Mouse (Mus musculus) forebrain, embryonic 11.5 days (tissue): Measurements from ENCODE around the gene Zfp275. TPM values are rescaled to one million over a fixed set of nuclear protein-coding genes. Genes with fewer than 3 reads are reported as not detected.
"Not testable (repeated sequence)": the region's sequence is repeated elsewhere in the genome, so short reads cannot be mapped to it uniquely, and the experiment has no call there.

Experiments used
- ATAC-seq: fragments of 200-750 bp; cut with Nextera tagmentation; replicated peaks from 2 replicates; pipeline ENCODE4 v1.8.0; 2017; ENCODE audit warnings: moderate TSS enrichment; ENCODE audit not compliant: low FRiP score
- DNase-seq: peaks from one replicate; pipeline ENCODE4 v3.0.0-alpha.2; 2017; ENCODE audit warnings: low spot score
- H3K27ac ChIP-seq: fragments of 300-500 bp; sonication (generic); 2 replicates; pipeline ENCODE4 v1.5.1; 2014; ENCODE audit warnings: low read depth, low read length
- H3K27me3 ChIP-seq: fragments of 300-500 bp; sonication (generic); 2 replicates; pipeline ENCODE4 v1.6.1; 2014; ENCODE audit warnings: mild to moderate bottlenecking, low read length, mixed read lengths; ENCODE audit not compliant: control insufficient read depth, insufficient read depth
- H3K36me3 ChIP-seq: fragments of 300-500 bp; sonication (generic); 2 replicates; pipeline ENCODE4 v1.6.1; 2014; ENCODE audit warnings: mild to moderate bottlenecking, low read length, moderate library complexity, mixed read lengths; ENCODE audit not compliant: control insufficient read depth, insufficient read depth
- H3K4me1 ChIP-seq: fragments of 300-500 bp; sonication (generic); replicated peaks from 2 replicates; pipeline ENCODE4 v1.6.1; 2014; ENCODE audit warnings: low read length, mixed read lengths; ENCODE audit not compliant: control insufficient read depth, insufficient read depth
- H3K4me2 ChIP-seq: fragments of 300-500 bp; sonication (generic); 2 replicates; pipeline ENCODE4 v1.6.1; 2014; ENCODE audit warnings: low read depth, mild to moderate bottlenecking, low read length, moderate library complexity, mixed read lengths; ENCODE audit not compliant: severe bottlenecking
- H3K4me3 ChIP-seq: fragments of 300-500 bp; sonication (generic); 2 replicates; pipeline ENCODE4 v1.5.1; 2014; ENCODE audit warnings: low read depth, low read length
- H3K9ac ChIP-seq: fragments of 300-500 bp; sonication (generic); 2 replicates; pipeline ENCODE4 v1.6.1; 2014; ENCODE audit warnings: low read length
- H3K9me3 ChIP-seq: fragments of 300-500 bp; sonication (generic); 2 replicates; pipeline ENCODE4 v1.6.1; 2016; ENCODE audit warnings: low read length, mixed read lengths; ENCODE audit not compliant: control insufficient read depth
- WGBS: fragments of 180-500 bp; shearing (Covaris S2); extraction: QIAGEN DNeasy Blood & Tissue Kit; methylation state at CpG from one replicate; pipeline ENCODE4 v1.1.7; 2014; 5-methylcytosine and 5-hydroxymethylcytosine counted together
- polyA plus RNA-seq: library from polyadenylated mRNA; unstranded; fragments of >200 nt; fragmentation: Nextera tagmentation; extraction: Ambion mirVana; gene quantifications from 2 replicates; pipeline ENCODE4 v1.2.1, GENCODE M21; 2014

Gene Zfp275
- polyA plus RNA-seq, 1 experiment from 2014 or later = 16.9 TPM

- H3K4me2 ChIP-seq = no peak overlapping the region
- no peaks in the 10 kb centered on the region for H3K4me1 ChIP-seq
- H3K36me3 ChIP-seq = no peaks in the 10 kb centered on the region
- no peak overlapping the region for H3K9ac ChIP-seq
- H3K4me3 ChIP-seq = no peak overlapping the region
- WGBS = 87% methylated on average over 4 of the region's 4 CpGs
- no peaks in the 10 kb centered on the region for H3K9me3 ChIP-seq
- H3K27me3 ChIP-seq = no peaks in the 10 kb centered on the region
- no peak for ATAC-seq
- no peak for DNase-seq
- no peak overlapping the region for H3K27ac ChIP-seq
Measured at GRCm38 (mm10) chrX:73391481-73391880, 49.1 kb downstream of the Zfp275 start.

GRCm38 (mm10) chrX:73396446-73396845, 54.0 kb downstream of the Zfp275 start:
- H3K9me3 ChIP-seq = no peaks in the 10 kb centered on the region
- no peaks in the 10 kb centered on the region for H3K4me1 ChIP-seq
- H3K27ac ChIP-seq = no peak overlapping the region
- WGBS = 100% methylated on average over 1 of the region's 1 CpGs
- no peak for ATAC-seq
- H3K9ac ChIP-seq = no peak overlapping the region
- no peak for DNase-seq
- no peaks in the 10 kb centered on the region for H3K27me3 ChIP-seq
- no peaks in the 10 kb centered on the region for H3K36me3 ChIP-seq
- H3K4me3 ChIP-seq = no peak overlapping the region
- no peak overlapping the region for H3K4me2 ChIP-seq

- not testable (repeated sequence) for ATAC-seq, H3K4me2 ChIP-seq, H3K27me3 ChIP-seq, DNase-seq, H3K9ac ChIP-seq, H3K36me3 ChIP-seq, H3K9me3 ChIP-seq, H3K27ac ChIP-seq, H3K4me3 ChIP-seq, H3K4me1 ChIP-seq
- 67% methylated on average over 1 of the region's 2 CpGs for WGBS
Measured at GRCm38 (mm10) chrX:73398636-73399035, 56.2 kb downstream of the Zfp275 start, which contains the start of gene Gm18336. Gm18336 (minus strand) TSS chrX:73398736.

- no peaks in the 10 kb centered on the region for H3K9me3 ChIP-seq
- no peak overlapping the region for H3K4me2 ChIP-seq
- no peak overlapping the region for H3K27ac ChIP-seq
- H3K36me3 ChIP-seq = no peaks in the 10 kb centered on the region
- no peak for DNase-seq
- H3K4me3 ChIP-seq = no peak overlapping the region
- no peaks in the 10 kb centered on the region for H3K4me1 ChIP-seq
- H3K27me3 ChIP-seq = no peaks in the 10 kb centered on the region
- ATAC-seq = no peak
- no peak overlapping the region for H3K9ac ChIP-seq
- 89% methylated on average over 20 of the region's 20 CpGs for WGBS
Measured at GRCm38 (mm10) chrX:73400951-73401350, 58.5 kb downstream of the Zfp275 start.

- ATAC-seq (no peak), DNase-seq (no peak)
- Histone ChIP-seq H3K9ac (no peak overlapping the region), H3K9me3 (no peaks in the 10 kb centered on the region), H3K36me3 (no peaks in the 10 kb centered on the region), H3K27ac (no peak overlapping the region), H3K27me3 (no peaks in the 10 kb centered on the region), H3K4me1 (no peaks in the 10 kb centered on the region), H3K4me3 (no peak overlapping the region), H3K4me2 (no peak overlapping the region)
- WGBS = 91% methylated on average over 12 of the region's 12 CpGs
Measured at GRCm38 (mm10) chrX:73401616-73402015, 59.2 kb downstream of the Zfp275 start.

Other genes starting within 250 kb of the Zfp275 start
- 2.3 and 3.6 TPM in 2 replicates for gene Xlr3a, start 245.5 kb upstream of the Zfp275 start, polyA plus RNA-seq
- gene Gm14685, start 225.6 kb upstream of the Zfp275 start, polyA plus RNA-seq = not detected in 2 replicates
- gene Xlr5b, start 193.8 kb upstream of the Zfp275 start, polyA plus RNA-seq = not detected in 2 replicates
- 0.16 TPM in 1 of 2 replicates, not detected in the other for gene DXBay18, start 193.2 kb upstream of the Zfp275 start, polyA plus RNA-seq
- not detected in 2 replicates for gene Spin2d, start 165.6 kb upstream of the Zfp275 start, polyA plus RNA-seq
- 11.5 and 12.8 TPM in 2 replicates for gene Xlr3b, start 150.4 kb upstream of the Zfp275 start, polyA plus RNA-seq
- 0.32 and 0.41 TPM in 2 replicates for gene Xlr4b, start 128.3 kb upstream of the Zfp275 start, polyA plus RNA-seq
- 16.4 and 17.4 TPM in 2 replicates for gene F8a, start 114.3 kb upstream of the Zfp275 start, polyA plus RNA-seq
- gene Xlr4c, start 99.5 kb upstream of the Zfp275 start, polyA plus RNA-seq = not detected in 2 replicates
- gene Xlr3c, start 77.2 kb upstream of the Zfp275 start, polyA plus RNA-seq = 0.29 TPM in 1 of 2 replicates, not detected in the other
- not detected in 2 replicates for gene Xlr5a, start 49.6 kb upstream of the Zfp275 start, polyA plus RNA-seq
- not detected in 2 replicates for gene Xlr5c, start 49.6 kb upstream of the Zfp275 start, polyA plus RNA-seq
- not detected in 2 replicates for gene Gm45015, start 5.8 kb upstream of the Zfp275 start, polyA plus RNA-seq
- not detected in 2 replicates for gene Gm18336, start 56.1 kb downstream of the Zfp275 start, polyA plus RNA-seq
- 0.12 and 0.13 TPM in 2 replicates for gene Zfp92, start 68.5 kb downstream of the Zfp275 start, polyA plus RNA-seq
- gene Trex2, start 92.7 kb downstream of the Zfp275 start, polyA plus RNA-seq = not detected in 2 replicates
- gene Haus7, start 116.4 kb downstream of the Zfp275 start, polyA plus RNA-seq = 74.8 and 78.2 TPM in 2 replicates
- 28.6 and 32.2 TPM in 2 replicates for gene Bgn, start 141.0 kb downstream of the Zfp275 start, polyA plus RNA-seq
- 0.11 and 0.15 TPM in 2 replicates for gene Atp2b3, start 160.5 kb downstream of the Zfp275 start, polyA plus RNA-seq